Mouse (Mus musculus): ENCODE results near the gene Wdr78.

GRCm38 (mm10) chr4:103112651-103113050, 1.7 kb downstream of the Wdr78 start:
- TF ChIP-seq POLR2A (IDR thresholded peaks at IDR 0.05; ENCODE audit: borderline replicate concordance, insufficient read depth, low read length), result no peak
- no peak for TF ChIP-seq CTCF (IDR thresholded peaks at IDR 0.05; ENCODE audit: borderline replicate concordance, insufficient read depth, low read depth, low read length)

Data from cerebellum, adult 2 months (tissue).